Mouse (Mus musculus): ENCODE data around the gene Orai3.

DNA sequence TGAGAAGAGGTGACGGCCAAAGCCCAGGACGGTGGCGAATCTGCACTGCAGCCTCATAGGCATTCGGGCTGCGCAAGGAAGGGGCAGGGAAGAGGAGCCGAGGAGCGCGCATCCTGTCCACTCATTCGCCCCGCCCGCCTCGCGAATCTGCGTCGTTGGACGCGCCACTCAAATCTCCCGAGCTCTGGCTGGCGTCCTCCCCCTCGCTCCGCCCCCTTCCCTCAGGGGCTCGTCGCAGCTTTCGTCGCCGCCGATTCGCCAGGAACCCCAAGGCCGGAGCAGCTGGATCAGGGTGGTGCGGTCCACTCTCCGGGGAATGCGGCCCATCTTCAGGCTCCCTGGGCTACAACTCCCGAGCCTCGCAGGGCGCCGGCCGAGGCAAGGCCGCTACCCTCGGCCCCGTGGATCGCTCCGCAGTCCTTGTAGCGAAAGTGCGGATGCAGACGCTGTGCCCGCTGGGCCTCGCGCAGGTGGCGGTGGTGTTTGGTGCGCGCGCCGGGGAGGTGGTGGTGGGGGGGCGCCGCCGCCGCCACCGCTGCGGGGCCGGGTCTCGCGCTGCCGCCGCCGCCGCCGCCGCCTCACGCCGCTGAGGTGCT lies 7.4 kb downstream of the Orai3 start:
- TF ChIP-seq CTCF (IDR thresholded peaks at IDR 0.05; ENCODE audit: extremely low read depth, insufficient read length, insufficient replicate concordance, low read depth, low read length) (no peak), POLR2A (IDR thresholded peaks at IDR 0.05; ENCODE audit: low read depth, low read length) (peak; percentile 29; the same call in 1 of the 2 replicates)

Measured in small intestine, adult 2 months (tissue).